Mouse (Mus musculus) thymus, postnatal 4 days (tissue): Measurements from ENCODE around the gene Rps11.
"Not testable (repeated sequence)": the region's sequence is repeated elsewhere in the genome, so short reads cannot be mapped to it uniquely, and the experiment has no call there.

Experiments
- DNase-seq: peaks from one replicate; pipeline ENCODE4 v3.0.0; 2021

Rps11 gene

DNA sequence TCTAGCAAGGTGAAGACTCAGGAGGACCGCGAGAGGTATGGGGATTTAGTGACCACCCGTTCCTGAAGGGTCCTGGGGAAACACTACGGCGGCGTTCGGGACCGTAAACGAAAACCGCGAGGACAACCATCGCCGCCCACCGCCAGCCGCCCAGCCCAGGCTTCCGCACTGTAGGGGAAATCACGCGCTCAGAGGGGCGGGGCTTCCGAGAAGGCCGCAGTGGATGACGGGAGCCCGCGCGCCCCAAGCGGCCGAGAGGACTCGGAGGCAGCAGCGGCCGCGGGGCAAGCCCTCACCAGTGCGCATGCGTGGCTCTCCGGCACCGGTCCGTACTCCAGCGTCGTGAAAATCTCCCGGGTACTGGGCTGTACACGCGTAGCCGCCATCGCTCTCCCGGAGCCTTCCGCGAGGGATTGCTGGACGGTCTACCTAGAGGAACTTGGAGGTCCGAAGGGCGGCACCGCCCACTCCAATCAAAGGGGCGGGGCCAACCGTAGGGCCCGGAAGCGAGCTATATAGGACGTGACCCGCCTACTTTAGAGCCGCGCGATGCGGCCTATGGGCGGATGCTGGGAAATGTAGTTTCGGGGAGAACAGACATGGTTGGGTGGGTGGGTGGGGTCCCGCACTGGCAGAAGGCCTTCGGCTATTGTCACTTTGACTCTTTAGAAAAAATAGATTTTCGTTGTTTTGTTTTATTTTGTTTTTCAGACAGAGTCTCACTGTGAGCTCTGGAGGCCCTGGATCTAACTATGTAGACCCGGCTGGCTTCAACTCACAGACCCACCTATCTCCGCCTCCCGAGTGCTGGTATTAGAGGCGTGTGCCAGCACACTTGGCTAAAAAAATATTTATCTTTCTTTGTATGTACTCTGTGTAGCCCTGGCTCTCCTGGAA is 30.1 kb upstream of the Rps11 start, which contains the start of the genes Pih1d1 and Aldh16a1:
TSS of gene Pih1d1 (plus strand) at position 208 of the 897 bp plus-strand sequence.
TSS of gene Aldh16a1 (minus strand) at position 489 of the 897 bp plus-strand sequence.
- peak; percentile 99 for DNase-seq

DNA sequence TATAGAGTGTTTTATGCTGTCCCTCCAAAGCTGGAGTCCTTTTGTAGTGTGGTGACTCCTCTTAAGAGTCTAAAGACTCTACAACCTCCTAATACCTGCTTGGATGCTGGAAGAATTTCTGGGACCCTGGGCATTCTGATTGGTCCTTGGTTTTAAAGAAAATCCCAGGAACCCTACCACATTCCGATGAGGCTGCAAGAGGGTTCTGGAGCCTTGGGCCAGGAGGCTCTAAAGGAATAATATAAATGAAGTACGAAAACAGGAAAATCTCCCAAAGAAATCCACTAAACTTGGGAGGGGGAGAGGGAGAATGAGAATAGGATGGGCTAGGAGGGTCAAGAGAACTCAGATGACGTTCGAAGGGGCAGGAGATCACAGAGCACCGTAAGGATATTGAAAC is 29.3 kb upstream of the Rps11 start:
- no peak for DNase-seq

DNA sequence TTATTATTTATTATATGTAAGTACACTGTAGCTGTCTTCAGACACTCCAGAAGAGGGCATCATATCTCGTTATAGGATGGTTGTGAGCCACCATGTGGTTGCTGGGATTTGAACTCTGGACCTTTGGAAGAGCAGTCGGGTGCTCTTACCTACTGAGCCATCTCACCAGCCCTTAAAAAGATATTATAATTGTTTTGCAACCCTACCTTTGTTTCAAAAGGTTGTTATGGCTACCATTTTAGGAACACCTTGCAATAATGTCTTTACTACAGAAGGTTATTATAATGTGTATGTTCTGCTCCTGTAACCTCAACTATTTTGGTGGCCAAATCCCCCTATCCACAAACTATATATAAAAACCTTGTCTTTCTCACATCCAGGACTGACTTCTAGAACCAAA is 28.8 kb upstream of the Rps11 start:
- not testable (repeated sequence) for DNase-seq

DNA sequence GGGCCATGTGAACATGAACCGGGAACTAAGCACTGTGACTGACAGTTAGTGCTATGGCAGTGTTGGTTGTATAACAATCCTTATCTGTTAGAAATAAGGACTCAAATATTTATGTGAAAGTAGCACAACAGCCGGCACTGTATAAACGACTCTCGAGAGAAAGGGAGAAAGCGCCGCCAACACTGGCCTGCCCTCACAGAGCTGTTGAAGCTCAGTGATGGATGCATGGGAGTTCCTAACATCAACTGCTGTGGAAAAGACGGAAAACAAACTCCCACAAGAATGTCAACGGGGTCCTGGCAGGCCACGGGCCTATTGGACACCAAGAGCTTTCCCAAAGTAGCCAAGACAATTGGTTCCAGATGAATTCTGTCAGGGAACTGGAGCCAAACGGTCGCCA is 27.1 kb upstream of the Rps11 start:
- no peak for DNase-seq

DNA sequence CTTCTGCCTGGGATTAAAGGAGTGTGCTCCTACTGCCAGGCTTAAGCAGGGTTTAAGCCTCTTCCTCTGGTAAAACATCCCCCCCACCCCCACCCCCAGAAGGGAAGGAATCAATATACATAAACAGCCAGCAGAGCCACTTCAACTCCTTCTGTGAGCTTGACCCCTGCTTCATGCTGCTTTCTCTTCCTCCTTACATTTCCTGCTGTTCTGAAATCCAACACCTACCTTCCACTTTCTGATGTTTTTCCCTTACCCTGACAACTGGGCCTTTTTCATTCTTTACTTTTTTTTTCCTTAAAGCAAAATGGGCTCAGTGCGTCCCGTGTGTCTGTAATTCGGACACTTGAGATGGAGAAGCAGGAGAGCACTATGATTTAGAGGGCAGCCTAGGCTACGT is 26.1 kb upstream of the Rps11 start:
- no peak for DNase-seq

DNA sequence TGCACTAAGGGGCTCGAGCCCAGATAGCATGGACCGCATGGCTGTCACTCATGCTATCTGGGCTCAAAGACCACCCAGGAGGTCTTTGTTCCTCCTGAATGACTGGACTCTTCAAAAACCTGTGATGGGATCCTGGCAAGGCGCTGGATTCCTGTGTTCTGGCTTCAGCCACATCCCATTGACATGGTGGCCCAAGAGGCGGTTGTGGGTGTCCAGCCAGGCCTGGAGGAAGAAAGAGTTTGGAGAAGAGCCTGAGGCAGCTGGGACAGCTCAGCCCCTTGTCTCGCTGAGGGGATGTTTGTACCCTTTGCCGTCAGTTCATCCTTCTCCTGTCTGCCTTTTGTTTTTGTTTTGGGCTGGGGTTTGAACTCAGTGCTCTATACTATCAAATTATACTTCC is 25.3 kb upstream of the Rps11 start:
- DNase-seq = no peak

DNA sequence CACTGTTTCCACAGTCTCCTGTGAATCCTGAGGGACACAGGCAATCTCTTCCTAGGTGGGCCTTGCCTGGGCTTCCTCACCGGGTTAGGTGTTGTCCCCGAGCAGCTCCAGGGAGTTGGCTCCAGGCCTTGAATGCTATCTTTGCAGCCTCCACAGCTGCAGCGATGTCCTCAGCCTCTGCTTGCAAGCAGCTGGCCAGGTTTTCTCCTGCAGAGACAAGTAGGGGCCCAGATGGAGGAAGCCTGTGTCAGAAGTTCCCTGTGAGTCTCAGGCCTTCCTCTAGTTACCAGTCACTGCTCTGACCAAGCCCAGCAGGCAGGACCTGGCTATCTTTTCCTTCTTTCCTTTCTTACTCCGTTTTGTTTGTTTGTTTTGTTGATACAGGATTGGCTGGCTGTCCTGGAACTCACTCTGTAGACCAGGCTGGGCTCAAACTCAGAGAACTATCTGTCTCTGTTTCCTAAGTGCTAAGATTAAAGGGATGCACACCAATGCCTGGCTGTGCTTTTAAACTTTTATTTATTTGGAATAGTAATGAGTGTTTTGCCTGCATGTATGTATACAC is 24.4 kb upstream of the Rps11 start:
- DNase-seq = no peak

DNA sequence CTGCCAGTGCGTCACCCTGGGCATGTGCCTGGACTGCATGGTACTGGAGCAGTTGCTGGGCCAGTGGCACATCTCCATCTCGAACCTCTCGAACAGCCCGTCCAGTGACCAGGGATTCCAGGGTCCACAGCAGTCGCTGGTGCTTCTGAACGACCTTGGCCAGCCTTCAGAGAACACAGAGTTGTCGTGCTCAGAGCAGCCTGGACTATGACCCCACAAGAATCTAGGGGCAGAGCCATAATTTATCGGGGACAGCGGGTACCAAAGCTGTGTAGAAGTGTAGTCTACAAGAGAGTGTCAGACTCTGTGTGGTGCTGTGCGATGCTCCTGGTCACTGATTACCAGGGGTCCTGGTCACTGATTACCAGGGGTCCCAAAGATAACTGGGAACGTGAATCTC is 23.7 kb upstream of the Rps11 start:
- DNase-seq = no peak

DNA sequence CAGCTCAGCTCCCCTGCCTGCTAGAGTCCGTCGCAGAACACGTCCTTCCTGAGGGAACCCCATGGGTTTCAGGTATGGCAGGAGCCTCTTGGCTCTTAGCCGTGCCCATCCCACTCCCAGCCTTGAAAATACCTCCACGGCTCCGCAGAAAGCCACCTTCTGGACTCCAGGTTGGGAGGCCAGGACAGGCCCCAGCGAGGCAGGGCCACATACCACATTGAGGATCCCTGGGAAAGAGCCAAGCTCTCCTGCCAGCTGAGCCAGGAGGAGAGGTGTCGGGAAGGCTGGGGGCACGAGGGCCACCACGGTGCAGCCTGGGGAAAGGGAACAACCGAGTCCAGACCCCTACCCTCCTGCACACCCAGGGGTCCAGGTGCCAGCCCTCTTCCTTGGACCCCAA is 23.0 kb upstream of the Rps11 start:
- no peak for DNase-seq

DNA sequence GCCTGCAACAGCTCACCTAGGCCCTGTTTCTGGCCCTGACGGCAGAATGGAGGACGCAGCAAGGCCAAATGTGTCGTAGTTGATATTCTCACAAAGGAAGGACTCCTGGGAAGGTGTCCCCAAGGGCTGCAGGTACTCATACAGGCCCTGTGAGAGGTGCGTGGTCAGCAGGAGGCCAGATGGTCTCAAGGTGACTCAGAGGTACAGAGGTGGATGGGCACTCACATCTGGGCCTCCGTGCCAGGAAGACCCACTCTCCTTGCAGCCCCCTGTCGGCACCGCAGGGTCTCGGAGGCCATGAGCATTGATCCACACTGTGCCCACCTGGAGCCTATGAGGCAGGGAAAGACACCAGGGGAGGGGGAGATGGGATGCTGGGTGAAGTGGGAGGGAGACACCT is 21.2 kb upstream of the Rps11 start:
- no peak for DNase-seq

DNA sequence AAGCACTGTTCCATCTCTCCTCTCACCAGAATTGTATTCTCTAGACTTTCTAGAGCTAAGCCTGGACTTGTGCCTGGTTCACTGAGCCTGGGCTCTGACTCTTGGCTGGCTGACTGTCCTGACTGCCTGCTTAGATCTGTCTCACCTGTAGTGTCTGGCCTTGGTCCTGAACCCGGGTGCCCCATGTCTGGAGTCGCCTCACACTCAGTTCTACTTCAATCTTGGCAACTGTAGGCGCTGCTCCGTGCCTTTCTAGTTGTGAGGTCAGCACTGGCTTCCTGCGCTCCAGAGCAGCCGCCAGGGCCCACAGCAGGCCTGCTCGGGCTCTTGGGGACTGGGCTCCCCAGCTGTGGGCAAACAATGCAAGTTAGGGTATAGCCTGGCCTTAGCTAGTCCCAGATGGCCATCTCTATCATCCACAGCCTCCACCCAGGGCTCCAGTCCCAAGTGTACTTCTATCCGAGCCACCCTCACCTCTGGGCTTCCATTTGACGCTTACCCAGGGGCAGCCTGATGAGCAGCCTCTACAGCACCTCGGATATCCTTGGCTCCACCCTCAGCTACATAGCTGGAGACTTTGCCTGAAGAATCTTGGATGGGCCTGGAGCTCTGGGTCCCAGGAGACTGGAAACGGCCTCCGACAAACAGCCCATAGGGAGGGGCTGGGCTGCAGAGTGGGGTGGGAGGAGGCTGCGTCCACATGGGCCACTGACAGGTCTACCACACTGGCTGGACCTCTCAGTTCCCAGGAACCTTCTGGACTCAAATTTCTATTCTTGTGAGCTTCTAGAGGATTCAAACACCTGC is 20.3 kb upstream of the Rps11 start:
- DNase-seq = no peak

DNA sequence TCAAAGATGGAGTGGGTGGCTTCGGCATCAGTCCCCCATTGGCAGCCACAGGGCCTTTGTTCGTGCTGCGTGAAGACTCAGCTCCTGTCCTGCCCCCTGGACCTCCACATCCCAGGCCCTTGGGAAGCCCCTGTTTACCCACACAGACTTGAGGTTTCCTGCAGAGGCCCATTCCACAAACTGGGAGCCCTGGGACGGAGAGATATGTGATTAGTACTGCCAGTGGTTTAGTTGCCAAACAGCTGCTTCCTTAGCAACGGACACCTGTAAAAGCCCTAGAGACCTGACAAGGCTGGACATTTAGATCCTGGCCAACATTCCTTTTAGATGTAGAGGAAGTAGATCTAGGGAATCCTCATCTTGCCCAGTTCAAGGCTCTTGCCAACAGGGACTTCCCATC is 17.7 kb upstream of the Rps11 start:
- DNase-seq = no peak

DNA sequence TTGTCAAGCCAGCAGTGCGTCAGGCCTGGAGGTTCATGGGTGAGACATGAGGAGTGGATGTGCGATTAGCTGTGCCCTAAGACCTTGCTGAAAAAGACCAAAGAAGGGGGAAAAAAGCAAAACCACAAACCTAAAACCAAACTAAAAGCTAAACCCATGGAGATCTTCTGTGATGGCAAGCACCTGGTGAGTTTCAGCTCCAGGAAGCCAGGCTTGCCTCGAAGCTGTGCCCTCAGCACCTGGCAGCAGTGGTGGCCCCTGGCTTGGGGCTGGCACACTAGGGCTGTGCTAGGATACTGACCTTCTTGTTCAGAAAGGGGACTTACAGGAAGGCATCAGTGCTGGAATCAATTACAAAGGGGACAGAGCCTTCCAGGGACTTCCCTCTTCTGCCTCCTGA is 17.1 kb upstream of the Rps11 start:
- DNase-seq = peak; percentile 63

DNA sequence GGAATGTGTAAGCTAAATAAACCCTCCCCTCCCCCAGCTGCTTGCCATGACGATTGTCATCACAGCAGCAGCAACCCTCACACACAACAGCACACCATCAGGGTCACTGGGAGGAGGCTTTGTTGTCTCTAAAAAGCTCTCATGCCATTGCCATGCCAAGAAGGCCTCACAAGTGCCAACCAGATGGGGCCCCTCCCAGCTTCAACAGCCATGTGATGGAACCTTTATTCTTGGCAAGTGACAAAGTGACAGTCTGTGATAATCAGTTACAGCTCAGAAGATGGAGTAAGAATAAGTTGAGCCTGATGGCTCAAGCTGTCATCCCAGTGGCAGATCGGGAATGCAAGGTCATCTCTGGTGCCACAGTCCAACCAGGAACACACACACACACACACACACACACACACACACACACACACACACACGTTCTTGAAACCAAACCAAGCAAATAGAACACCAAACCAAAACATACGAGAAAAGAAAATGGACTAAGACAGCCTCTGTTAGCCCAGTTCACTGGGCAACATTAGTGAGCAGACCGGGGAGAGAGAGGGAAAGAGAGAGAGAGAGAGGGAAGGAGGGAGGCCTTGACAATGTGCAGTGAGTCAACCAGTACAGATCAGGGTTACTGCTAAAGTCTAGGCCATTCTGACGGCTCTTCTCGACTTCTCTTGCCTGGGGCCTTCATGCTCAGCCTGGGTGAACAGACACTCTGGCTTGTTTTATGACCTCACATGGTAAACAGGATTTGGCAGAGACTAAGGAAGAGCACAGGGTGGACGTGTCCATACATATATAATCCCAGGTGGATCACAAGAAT is 15.9 kb upstream of the Rps11 start:
- DNase-seq = no peak

DNA sequence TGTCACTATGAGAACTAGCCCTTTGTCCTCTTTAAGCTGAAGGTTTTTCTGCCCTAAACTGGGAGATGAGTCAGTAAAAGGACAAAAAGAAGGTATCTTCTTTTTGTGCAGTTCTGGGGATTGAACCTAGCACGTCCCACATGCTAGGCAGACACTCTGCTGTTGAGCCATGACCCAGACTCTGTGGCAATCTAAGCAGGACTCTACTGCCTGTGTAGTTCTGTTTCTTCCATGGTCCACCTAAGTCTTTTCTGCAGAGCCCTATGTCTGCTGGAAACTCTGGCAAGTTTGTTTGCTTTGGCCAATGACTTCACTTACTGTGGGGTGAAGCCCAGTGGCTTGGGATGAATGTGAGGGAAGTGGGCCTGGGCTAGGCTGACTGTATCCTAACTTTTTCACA is 14.2 kb upstream of the Rps11 start:
- DNase-seq = no peak

DNA sequence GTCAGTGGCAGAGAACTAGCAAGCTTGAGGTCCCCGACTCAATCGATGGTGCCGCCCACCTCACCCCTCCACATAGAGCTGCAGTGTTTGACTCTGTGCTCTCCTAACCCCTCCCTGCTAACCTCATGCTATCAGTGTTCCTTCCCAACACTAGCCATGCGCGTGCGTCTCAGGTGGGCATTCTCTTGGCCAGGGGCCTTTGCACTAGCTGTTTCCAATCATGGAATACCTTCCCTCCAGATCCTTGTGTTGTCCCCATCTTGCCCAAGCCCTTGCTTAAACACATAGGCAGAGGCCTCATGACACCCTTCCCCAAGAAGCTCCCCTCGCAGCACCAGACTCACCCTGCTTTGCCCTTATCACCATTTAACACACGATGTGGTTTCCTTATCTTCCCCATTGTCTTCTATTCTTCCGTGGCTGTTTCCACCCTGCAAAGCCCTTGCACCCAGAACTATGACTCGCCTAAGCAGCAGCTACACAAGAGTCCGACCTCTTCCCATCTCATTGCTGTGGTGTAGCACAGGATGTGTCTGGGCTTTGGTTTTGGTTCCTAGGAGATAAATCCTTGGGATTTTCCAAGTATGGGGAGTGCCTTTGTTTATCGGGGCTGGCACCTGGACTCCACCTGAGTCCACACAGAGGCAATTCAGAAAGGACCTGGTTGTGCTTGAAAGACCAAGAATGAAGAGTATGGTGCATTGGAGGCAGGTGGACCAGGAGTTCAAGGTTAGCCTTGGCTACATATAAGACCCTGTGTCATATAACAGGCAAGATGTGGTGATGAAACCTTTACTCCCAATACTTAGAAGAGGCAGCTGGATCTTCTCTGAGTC is 13.2 kb upstream of the Rps11 start:
- DNase-seq = peak; percentile 64

DNA sequence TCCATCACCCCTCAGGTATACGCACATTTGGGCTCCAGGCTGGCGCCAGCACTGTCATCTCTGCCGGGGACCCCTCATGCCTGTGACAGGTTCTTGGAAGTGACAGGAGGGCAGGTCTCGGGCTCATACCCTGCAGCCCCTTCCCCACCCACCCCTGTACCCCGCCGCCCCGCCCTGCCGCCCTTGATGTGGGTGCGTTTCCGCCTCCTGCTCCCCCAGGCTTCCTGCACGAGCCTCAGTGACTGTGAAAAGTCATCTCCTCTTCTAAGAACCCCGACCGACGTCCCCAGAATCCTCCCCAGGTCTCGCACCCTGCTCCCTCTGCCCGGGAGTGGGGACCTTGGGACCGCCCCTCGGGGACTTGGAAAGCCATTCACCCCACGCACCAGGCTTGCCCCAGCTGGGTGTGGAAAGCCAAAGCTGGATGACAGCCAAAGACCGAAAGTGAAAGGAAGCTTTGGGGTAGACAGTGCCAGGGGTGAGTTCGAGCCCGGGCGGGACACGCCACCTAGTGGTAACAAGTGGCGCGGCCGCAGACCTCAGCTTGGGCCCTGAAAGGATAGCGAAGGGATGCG is 11.8 kb upstream of the Rps11 start, which contains the start of the genes Gm45713 and Flt3l:
TSS of gene Gm45713 (minus strand) at position 239 of the 575 bp plus-strand sequence.
TSS of gene Flt3l (minus strand) at position 440 of the 575 bp plus-strand sequence.
- peak; percentile 93 for DNase-seq

DNA sequence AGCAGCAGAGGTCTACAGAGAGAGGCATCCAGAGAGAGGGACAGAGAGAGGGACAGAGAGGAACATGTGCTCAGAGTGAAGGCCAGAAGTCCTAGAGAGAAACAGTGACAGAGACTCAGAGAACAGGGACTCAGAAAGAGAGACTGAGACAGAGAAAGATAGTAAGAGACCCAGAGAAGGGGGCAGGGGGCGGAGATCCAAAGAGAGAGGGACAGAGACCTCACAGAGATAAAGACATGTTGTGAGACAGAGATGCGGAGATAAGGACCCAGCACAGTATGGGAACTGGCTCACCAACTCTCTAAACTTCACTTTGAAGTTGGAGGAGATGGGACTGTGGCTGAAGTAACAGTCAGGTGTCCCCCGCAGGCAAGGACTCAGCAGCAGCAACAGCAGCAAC is 11.1 kb upstream of the Rps11 start:
- DNase-seq = no peak

DNA sequence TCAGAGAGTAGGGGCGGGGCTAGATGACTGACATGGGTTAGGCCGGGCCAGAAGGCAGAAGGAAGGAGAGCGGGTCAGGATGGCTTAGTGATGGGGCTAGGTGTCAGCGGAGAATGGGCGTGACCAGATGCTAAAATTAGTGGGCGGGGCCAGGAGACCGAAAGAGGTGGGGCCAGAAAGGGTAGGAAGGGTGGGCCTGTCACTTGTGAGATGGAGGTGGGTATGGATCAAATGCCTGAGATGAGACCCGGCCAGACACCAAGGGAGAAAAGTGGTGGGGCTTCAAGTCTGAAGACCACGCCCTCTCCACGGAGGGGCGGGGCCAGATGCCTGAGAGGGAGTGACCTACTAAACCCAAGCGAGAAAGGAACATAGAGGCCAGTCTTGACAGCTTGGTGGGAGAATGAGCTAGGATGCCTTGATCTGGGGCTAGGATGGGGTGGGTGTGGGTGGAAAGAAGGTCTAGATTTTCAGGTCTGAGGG is 10.3 kb upstream of the Rps11 start:
- peak; percentile 83 for DNase-seq

DNA sequence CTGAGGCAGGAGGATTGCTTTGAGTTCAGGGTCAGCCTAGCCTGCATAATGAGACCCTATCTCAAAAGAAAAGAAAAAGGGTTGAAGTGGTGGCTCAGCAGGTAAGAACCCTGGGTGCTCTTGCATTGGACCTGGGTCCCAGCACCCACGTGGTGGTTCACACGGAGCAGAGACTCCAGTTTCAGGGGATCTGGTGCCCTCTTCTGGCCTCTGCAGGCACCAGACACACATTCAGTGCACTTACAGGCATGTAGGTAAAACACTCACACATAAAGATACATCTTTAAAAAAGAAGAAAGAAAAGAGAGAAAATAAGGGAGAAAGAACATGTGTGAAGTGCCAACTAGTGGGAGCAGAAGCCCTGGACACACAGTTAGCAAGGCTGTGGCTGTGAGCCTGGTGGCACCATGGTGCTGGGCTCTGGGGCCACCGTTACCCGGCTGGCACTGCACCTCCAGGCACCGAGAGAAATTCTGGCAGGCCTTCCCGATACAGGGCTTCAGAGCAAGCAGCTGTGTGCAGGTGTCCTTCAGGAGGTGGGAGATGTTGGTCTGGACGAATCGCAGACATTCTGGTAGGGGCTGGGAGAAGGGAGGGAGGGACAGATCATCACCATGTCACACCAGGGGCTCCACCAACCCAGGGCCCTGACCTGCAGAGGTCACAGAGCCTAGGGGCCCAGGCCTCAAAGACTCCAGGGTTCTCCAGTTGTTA is 9.4 kb upstream of the Rps11 start:
- DNase-seq = no peak
